Mouse (Mus musculus) thymus, adult 2 months (tissue): ENCODE results near the gene Rasa4.

Experiments
- CTCF ChIP-seq: fragments of 200-500 bp; IDR thresholded peaks from 2 replicates; pipeline ENCODE4 v1.5.1; 2012; ENCODE audit warnings: mild to moderate bottlenecking, control low read depth, low read length, moderate library complexity, borderline replicate concordance; ENCODE audit not compliant: control insufficient read depth, poor library complexity, insufficient read depth; ENCODE audit errors: extremely low read depth
- POLR2A ChIP-seq: fragments of 200-500 bp; IDR thresholded peaks from 2 replicates; pipeline ENCODE4 v1.6.1; 2012; ENCODE audit warnings: mild to moderate bottlenecking, low read length, control low read depth, moderate library complexity; ENCODE audit not compliant: control insufficient read depth, poor library complexity, insufficient read depth; ENCODE audit errors: extremely low read depth

DNA sequence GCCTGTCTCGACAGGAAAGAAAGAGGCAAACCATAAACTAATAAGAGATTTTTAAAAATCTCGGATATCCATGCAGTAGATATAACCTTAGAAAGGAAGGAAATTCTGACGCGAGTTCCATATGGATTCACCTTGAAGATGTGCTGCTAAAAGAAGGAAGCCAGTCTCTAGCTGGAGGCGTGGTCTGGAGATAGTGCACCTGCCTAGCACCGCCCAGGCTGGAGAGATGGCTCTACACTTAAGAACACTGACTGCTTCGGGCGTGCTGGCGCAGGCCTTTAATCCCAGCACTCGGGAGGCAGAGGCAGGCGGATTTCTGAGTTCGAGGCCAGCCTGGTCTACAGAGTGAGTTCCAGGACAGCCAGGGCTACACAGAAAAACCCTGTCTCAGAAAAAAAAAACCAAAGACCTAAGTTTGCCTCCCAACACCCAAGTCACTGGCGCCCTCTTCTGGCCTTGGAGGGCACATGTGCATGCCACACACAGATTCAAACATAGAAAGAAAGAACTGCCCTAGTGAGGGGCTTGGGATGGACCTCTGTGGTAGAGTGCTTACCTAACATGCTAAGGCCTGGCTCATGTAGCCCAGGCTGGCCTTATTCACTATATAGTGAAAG is 54.0 kb downstream of the Rasa4 start:
- TF ChIP-seq CTCF (peak; percentile 66; the same call in 1 of the 2 replicates), POLR2A (no peak)
